Mouse (Mus musculus) ES-E14 (cell line): ENCODE results near the gene Stk40. TPM values are rescaled to one million over a fixed set of nuclear protein-coding genes. Genes with fewer than 3 reads are reported as not detected.
A peak's percentile ranks its signal among the peaks of the same experiment; 100 is the strongest.

Source experiments
- DNase-seq: peaks from one replicate; pipeline ENCODE4 v3.0.0-alpha.2; 2013; ENCODE audit warnings: low read depth, low spot score
- H3K27ac ChIP-seq: 2 replicates; pipeline ENCODE4 v1.5.1; 2012; ENCODE audit warnings: low read depth, mild to moderate bottlenecking, low read length, moderate library complexity, mixed read lengths; ENCODE audit not compliant: poor library complexity, insufficient read depth, severe bottlenecking
- H3K36me3 ChIP-seq: 2 replicates; pipeline ENCODE4 v1.6.1; 2012; ENCODE audit warnings: mild to moderate bottlenecking, low read length, moderate library complexity, mixed read lengths; ENCODE audit not compliant: control insufficient read depth, poor library complexity, insufficient read depth, severe bottlenecking
- H3K4me1 ChIP-seq, 2 experiments: fragments of 150-350 bp in 1 of 2; sonication (generic) in 1 of 2; 2 replicates each; pipeline ENCODE4 v1.6.1; 2012; ENCODE audit warnings: low read length in 2 of 2, mild to moderate bottlenecking in 1 of 2, mixed read lengths in 1 of 2; ENCODE audit not compliant: control insufficient read depth in 2 of 2, insufficient read depth in 2 of 2, poor library complexity in 1 of 2
- H3K4me3 ChIP-seq, 2 experiments: fragments of 150-350 bp in 1 of 2; sonication (generic) in 1 of 2; 2 replicates each; pipeline ENCODE4 v1.5.1; 2012; ENCODE audit warnings: low read length in 2 of 2, low read depth in 1 of 2, mild to moderate bottlenecking in 1 of 2, mixed read lengths in 1 of 2; ENCODE audit not compliant: insufficient read depth in 1 of 2, poor library complexity in 1 of 2, severe bottlenecking in 1 of 2
- H3K9ac ChIP-seq: 2 replicates; pipeline ENCODE4 v1.6.1; 2012; ENCODE audit warnings: low read depth, mild to moderate bottlenecking, low read length, mixed read lengths; ENCODE audit not compliant: poor library complexity, insufficient read depth, severe bottlenecking
- H3K9me3 ChIP-seq: fragments of 150-350 bp; sonication (generic); 2 replicates; pipeline ENCODE4 v1.6.1; 2012; ENCODE audit warnings: low read depth, mild to moderate bottlenecking, low read length; ENCODE audit not compliant: control insufficient read depth, insufficient read depth
- CHD2 ChIP-seq: IDR thresholded peaks from 2 replicates; pipeline ENCODE4 v1.6.1; 2014; ENCODE audit warnings: mild to moderate bottlenecking, low read depth, low read length, inconsistent platforms
- HCFC1 ChIP-seq: IDR thresholded peaks from 2 replicates; pipeline ENCODE4 v1.6.1; 2012; ENCODE audit warnings: low read length, inconsistent platforms, borderline replicate concordance; ENCODE audit not compliant: insufficient read depth
- MAFK ChIP-seq: IDR thresholded peaks from 2 replicates; pipeline ENCODE4 v1.6.1; 2014; ENCODE audit warnings: mild to moderate bottlenecking, low read depth, low read length, inconsistent platforms; ENCODE audit not compliant: insufficient read depth
- ZC3H11A ChIP-seq: IDR thresholded peaks from 2 replicates; pipeline ENCODE4 v1.6.1; 2012; ENCODE audit warnings: low read depth, mild to moderate bottlenecking, inconsistent platforms, low read length, borderline replicate concordance
- ZNF384 ChIP-seq: IDR thresholded peaks from 2 replicates; pipeline ENCODE4 v1.6.1; 2012; ENCODE audit warnings: low read depth, low read length, inconsistent platforms
- in situ Hi-C, 2 experiments: fragments of 600-800 bp; cut with MboI; formaldehyde crosslinking; loops; one replicate each; pipeline ENCODE4 v1.15.1; 2025; ENCODE audit warnings: low sequenced_read_pairs in 2 of 2, inconsistent platforms in 1 of 2; ENCODE audit not compliant: unreplicated experiment in 2 of 2
- total RNA-seq: library from RNA; depleted of rRNA; stranded (reverse); fragments of 300-350 nt; gene quantifications from 2 replicates; pipeline ENCODE4 v1.2.3, GENCODE M21; 2012

The Stk40 gene
- total RNA-seq, 1 experiment: 20.2 TPM

DNA sequence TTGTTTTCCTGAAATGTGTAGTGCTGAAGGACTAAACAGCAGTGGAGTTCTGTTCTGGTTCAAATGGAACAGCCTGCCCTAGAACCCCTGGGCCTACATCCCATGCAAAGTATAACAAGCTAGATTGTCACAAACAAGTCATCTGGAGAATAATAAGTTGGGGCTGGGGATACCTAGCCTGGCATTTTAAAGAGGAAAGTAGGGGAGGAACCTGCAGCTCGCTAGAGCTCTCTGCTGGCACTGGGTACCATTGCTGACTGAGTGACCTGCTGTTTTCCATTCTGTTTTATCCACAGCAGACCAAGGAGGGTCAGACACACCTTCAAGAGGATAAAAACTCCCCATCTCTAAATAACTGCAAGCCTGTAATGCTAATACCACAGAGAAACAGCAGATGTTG is 40.9 kb upstream of the Stk40 start:
- Histone ChIP-seq H3K9me3 (no peaks in the 10 kb centered on the region), H3K4me3 (no peak overlapping the region), H3K27ac (no peak overlapping the region), H3K9ac (no peak overlapping the region), H3K36me3 (no peaks in the 10 kb centered on the region), H3K4me1 (no peaks in the 10 kb centered on the region; a peak in 1 of 4 replicates)
- peak; percentile 16 for DNase-seq
- TF ChIP-seq CHD2: no peak
- no peak for TF ChIP-seq MAFK
- no peak for TF ChIP-seq ZC3H11A
- peak; percentile 39; the same call in 1 of the 2 replicates for TF ChIP-seq ZNF384
- no peak for TF ChIP-seq HCFC1
- in situ Hi-C loops: no loop called here

DNA sequence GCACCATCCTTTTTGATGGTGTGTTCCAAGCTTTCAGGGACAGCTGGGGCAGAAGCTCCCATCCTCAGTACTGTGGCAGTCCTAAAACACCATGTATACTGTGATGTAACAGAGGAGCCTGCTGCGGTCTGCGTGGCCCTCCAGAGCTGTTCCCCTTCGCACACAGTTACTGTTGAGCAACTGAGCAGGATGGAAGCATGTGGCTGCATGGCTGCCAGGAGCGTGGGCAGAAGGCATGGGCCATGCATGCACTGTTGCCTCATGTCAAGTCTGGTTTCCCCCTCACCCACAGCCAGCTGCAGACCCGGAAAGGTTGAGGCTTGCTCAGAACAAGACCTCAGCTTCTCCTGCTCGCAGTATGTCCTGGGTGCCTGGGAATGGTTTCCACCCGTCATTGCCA is 38.5 kb upstream of the Stk40 start:
- Histone ChIP-seq H3K27ac (no peak overlapping the region), H3K36me3 (no peaks in the 10 kb centered on the region), H3K4me3 (no peak overlapping the region), H3K9ac (no peak overlapping the region), H3K4me1 (peaks cover 0 to 3% of the 10 kb centered on the region in 2 experiments; a peak in 2 of 4 replicates), H3K9me3 (no peaks in the 10 kb centered on the region)
- in situ Hi-C loops: no loop called here
- no peak for DNase-seq
- TF ChIP-seq HCFC1 (no peak), CHD2 (no peak)

DNA sequence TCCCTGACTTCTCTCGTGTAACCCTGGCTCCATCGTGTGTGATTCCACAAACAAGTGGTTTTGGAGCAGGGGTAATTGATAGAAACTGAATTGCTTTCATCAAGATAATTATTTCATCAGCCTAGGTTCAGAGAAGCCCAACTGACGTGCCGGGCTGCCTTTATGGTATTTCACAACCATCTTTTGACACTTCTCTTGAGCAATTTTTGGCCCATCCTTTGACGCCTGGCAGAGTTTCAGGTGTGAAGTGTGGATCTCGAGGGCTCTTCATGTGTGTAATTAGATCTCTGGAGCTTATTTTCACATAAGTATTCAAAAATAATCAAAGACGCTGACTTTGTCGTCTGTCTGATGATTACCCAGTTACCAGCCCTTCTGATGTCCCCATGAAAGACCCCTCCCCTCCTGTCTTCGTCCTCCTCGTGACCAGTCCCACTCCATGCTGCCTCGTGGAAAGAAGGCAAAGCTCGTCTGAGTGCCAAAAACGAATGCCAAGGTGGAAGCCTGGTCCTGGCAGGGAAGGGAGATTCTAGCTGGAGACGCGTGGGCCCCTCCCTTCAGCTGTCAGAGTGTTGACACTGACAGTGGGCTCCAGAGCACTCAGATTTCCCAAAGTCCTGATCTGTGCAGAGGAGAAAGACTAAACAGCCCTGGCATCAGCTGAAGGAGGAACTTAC is 36.2 kb upstream of the Stk40 start:
- TF ChIP-seq MAFK (no peak), HCFC1 (no peak), ZNF384 (no peak), ZC3H11A (no peak), CHD2 (no peak)
- no peaks in the 10 kb centered on the region for H3K36me3 ChIP-seq
- H3K4me1 ChIP-seq: peaks cover 0 to 7% of the 10 kb centered on the region in 2 experiments; a peak in 2 of 4 replicates
- H3K9me3 ChIP-seq: no peaks in the 10 kb centered on the region
- in situ Hi-C loops: no loop called here
- no peak overlapping the region for H3K27ac ChIP-seq
- no peak for DNase-seq
- H3K9ac ChIP-seq: no peak overlapping the region
- no peak overlapping the region for H3K4me3 ChIP-seq

DNA sequence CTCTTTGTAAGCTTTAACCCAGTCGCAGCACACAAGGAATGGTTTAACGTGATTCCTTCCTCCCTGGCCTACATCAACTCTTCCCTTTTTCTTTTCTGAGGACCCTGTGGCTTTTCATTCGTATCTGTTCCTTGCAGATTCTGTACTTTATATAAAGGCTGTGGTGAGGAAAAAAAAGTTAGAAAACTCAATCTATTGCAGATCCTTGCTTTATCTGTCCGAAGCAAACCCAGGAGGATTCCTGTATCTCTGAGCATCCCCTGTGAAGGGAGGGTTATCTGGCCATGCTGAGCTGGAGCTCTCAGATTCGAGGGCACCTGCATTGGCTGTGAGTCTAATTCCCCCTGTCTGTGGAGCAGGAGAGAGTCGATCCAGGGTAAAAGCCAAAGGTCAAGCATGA is 34.9 kb upstream of the Stk40 start:
- Histone ChIP-seq H3K9me3 (no peaks in the 10 kb centered on the region), H3K36me3 (no peaks in the 10 kb centered on the region), H3K4me3 (no peak overlapping the region), H3K4me1 (peaks cover 0 to 7% of the 10 kb centered on the region in 2 experiments; a peak in 2 of 4 replicates), H3K9ac (no peak overlapping the region), H3K27ac (no peak overlapping the region)
- DNase-seq: no peak
- in situ Hi-C loops: no loop called here
- TF ChIP-seq ZNF384: no peak
- no peak for TF ChIP-seq HCFC1
- no peak for TF ChIP-seq CHD2

DNA sequence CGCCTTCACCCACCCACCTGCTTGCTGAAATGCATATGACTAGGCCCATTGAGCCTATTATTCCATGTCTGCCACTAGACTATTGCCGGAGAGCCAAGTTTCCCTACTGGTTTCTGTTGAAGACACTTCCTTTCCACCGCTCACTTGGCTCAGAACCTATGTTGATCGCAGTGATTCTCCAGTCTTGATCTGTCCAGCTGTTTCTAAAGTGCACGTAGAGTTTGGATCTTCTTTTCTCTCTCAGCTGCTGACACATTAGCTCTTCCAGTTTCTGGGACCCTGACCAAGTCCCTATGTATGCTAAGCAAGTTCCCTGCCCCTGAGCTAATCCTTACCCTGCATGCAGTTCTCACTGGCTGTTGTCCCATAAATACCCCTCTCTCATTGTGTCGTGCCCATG is 25.9 kb upstream of the Stk40 start:
- Histone ChIP-seq H3K36me3 (no peaks in the 10 kb centered on the region), H3K9me3 (no peaks in the 10 kb centered on the region), H3K27ac (no peak overlapping the region), H3K4me1 (peaks cover 6 to 13% of the 10 kb centered on the region in 2 experiments; a peak in 3 of 4 replicates), H3K4me3 (no peak overlapping the region), H3K9ac (no peak overlapping the region)
- TF ChIP-seq CHD2 (no peak), ZC3H11A (no peak), MAFK (no peak), ZNF384 (no peak), HCFC1 (no peak)
- in situ Hi-C loops: no loop called here
- DNase-seq: no peak
